Mouse (Mus musculus): ENCODE measurements at regions not wholly inside any gene's neighbourhood (a gene's known extent, or its start where the extent isn't known, plus 50 kb on each side); places are given as distances from the start of the nearest gene placed in this dataset.
"Not testable (repeated sequence)": the region's sequence is repeated elsewhere in the genome, so short reads cannot be mapped to it uniquely, and the experiment has no call there.

DNA sequence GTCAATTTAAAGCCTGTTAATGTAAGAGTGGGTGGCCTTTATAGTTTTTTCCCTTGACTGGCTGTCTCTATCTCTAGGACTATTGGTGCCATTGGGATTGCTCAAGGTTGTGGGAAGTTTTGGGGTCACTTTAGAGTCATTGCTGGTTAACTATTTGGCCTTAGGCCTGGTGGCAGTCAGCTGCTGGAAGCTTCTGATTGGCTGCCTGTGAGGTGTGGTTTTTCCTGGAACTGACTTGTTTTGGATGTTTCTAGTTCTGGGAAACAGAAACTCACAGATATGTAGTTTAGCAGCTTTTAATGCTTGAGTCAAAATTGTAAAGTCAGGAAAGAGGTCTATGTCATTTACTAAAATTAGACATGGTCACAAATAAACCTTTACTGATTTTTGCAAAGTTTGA, 64.8 kb upstream of the Gvin1 start:
- not testable (repeated sequence) for TF ChIP-seq CTCF (IDR thresholded peaks at IDR 0.05; ENCODE audit: extremely low read depth, insufficient read depth, insufficient read length, insufficient replicate concordance); POLR2A (IDR thresholded peaks at IDR 0.05; ENCODE audit: low read depth, low read length)
